Mouse (Mus musculus) neural tube, embryonic 13.5 days (tissue): ENCODE data around the gene Fyn. TPM values are rescaled to one million over a fixed set of nuclear protein-coding genes. Genes with fewer than 3 reads are reported as not detected.

Source experiments
- ATAC-seq: fragments of 200-750 bp; cut with Nextera tagmentation; 2 replicates; pipeline ENCODE4 v1.8.0; 2017; ENCODE audit warnings: low read depth, mild to moderate bottlenecking, moderate TSS enrichment, moderate library complexity
- H3K27ac ChIP-seq: fragments of 300-500 bp; sonication (generic); replicated peaks from 2 replicates; pipeline ENCODE4 v1.5.1; 2015; ENCODE audit warnings: moderate library complexity, mild to moderate bottlenecking, inconsistent platforms
- H3K27me3 ChIP-seq: fragments of 300-500 bp; sonication (generic); 2 replicates; pipeline ENCODE4 v1.6.1; 2015; ENCODE audit warnings: mild to moderate bottlenecking, inconsistent platforms
- H3K36me3 ChIP-seq: fragments of 300-500 bp; sonication (generic); 2 replicates; pipeline ENCODE4 v1.6.1; 2015; ENCODE audit warnings: mild to moderate bottlenecking, inconsistent platforms
- H3K4me1 ChIP-seq: fragments of 300-500 bp; sonication (generic); replicated peaks from 2 replicates; pipeline ENCODE4 v1.6.1; 2015; ENCODE audit warnings: inconsistent platforms
- H3K4me2 ChIP-seq: fragments of 300-500 bp; sonication (generic); 2 replicates; pipeline ENCODE4 v1.6.1; 2015; ENCODE audit warnings: inconsistent platforms, mild to moderate bottlenecking, moderate library complexity
- H3K4me3 ChIP-seq: fragments of 300-500 bp; sonication (generic); 2 replicates; pipeline ENCODE4 v1.5.1; 2015; ENCODE audit warnings: mild to moderate bottlenecking, inconsistent platforms
- H3K9ac ChIP-seq: fragments of 300-500 bp; sonication (generic); 2 replicates; pipeline ENCODE4 v1.6.1; 2015; ENCODE audit warnings: moderate library complexity, mild to moderate bottlenecking, inconsistent platforms
- H3K9me3 ChIP-seq: fragments of 300-500 bp; sonication (generic); 2 replicates; pipeline ENCODE4 v1.6.1; 2016; ENCODE audit warnings: inconsistent platforms
- WGBS: fragments of 180-500 bp; shearing (Covaris S2); methylation state at CpG from one replicate; pipeline ENCODE4 v1.1.7; 2015; 5-methylcytosine and 5-hydroxymethylcytosine counted together
- polyA plus RNA-seq: library from polyadenylated mRNA; unstranded; fragments of >200 nt; fragmentation: Nextera tagmentation; extraction: Ambion mirVana; gene quantifications from 2 replicates; pipeline ENCODE4 v1.2.1, GENCODE M21; 2015

Fyn gene
- polyA plus RNA-seq, 1 experiment from 2014 or later = 74.9 TPM

GRCm38 (mm10) chr10:39404175-39404574, 35.5 kb downstream of the Fyn start:
- Histone ChIP-seq H3K36me3 (peaks cover 28% of the 10 kb centered on the region), H3K9ac (no peak overlapping the region), H3K4me3 (no peak overlapping the region), H3K27ac (no peak overlapping the region), H3K4me2 (no peak overlapping the region), H3K4me1 (peaks cover 23% of the 10 kb centered on the region), H3K27me3 (no peaks in the 10 kb centered on the region), H3K9me3 (no peaks in the 10 kb centered on the region)
- no peak for ATAC-seq
- WGBS = 93% methylated on average over 4 of the region's 4 CpGs

DNA sequence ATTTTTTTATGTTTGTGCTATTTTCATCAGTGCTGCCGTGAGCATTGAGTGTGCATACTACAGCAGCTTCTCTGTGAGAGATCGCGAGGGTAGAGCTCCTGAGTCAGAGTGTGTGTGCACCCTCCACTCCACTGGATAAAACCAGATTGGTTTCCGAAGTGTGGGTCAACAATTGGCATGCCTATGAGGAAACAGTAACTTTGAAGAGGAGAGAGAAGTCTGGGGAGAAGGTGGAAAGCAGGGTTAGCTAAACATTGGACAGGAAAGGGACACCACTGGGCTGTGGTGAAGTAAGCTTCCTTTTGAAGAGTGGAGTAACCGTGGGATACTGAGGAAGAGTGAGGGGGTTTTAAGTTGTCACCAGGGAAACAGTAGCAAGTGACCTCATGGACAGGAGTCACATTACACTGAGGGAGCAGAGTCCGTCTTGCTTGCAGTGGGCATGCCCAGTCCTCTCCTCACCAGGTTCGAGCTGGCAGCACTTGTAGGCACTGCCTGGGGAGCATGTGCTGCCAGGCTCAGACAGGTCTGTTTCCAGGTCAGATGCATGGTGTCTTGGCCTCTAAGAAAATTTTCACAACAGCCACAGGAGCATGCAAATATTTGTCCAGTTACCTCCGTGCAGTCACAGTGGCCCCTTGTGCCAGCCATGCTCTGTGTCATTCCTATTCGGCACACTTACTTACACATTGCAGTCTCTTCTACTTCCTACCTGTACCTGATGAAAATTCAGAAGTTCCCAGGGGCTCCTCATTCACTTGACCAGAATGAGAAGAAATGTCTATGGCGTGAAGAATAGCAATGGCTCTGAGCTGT, 37.5 kb downstream of the Fyn start:
- H3K4me3 ChIP-seq = no peak overlapping the region
- H3K27me3 ChIP-seq = no peaks in the 10 kb centered on the region
- 65% methylated on average over 10 of the region's 10 CpGs for WGBS
- H3K4me1 ChIP-seq = peaks cover 27% of the 10 kb centered on the region
- no peak overlapping the region for H3K27ac ChIP-seq
- 0 out of 2 replicates have a peak overlapping the region, but pooled peaks have one; percentile 5 for H3K9ac ChIP-seq
- H3K9me3 ChIP-seq = no peaks in the 10 kb centered on the region
- H3K36me3 ChIP-seq = peaks cover 12% of the 10 kb centered on the region; the same call in 1 of the 2 replicates
- H3K4me2 ChIP-seq = no peak overlapping the region
- no peak for ATAC-seq

- ATAC-seq = no peak
- Histone ChIP-seq H3K4me2 (no peak overlapping the region), H3K27ac (no peak overlapping the region), H3K4me3 (no peak overlapping the region), H3K9me3 (no peaks in the 10 kb centered on the region), H3K4me1 (peaks cover 31% of the 10 kb centered on the region), H3K27me3 (no peaks in the 10 kb centered on the region), H3K36me3 (peaks cover 8% of the 10 kb centered on the region; the same call in 1 of the 2 replicates), H3K9ac (no peak overlapping the region)
- 75% methylated on average over 7 of the region's 7 CpGs for WGBS
These were observed 38.1 kb downstream of the Fyn start for GRCm38 (mm10) chr10:39406798-39407189.

DNA sequence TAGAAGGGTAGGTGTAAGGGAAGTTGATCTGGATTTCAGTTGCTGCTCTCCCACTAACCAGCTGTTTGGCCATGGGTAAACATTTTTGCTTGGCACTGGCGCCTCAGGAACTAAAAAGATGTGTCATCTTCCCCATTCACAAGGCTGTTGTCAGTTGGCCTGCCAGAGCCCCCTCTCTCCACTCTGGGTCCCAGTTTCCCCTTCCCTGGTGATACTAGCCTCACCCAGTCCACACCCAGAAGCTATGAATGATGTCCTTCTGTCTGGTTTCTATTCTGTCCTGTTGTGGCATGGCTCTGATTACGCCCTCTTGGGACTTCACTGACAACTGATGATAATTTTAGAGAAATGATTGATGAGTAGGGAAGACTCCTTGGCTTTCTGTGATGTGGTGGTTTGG, 38.9 kb downstream of the Fyn start:
- H3K9ac ChIP-seq = no peak overlapping the region
- H3K4me3 ChIP-seq = no peak overlapping the region
- H3K4me1 ChIP-seq = peaks cover 38% of the 10 kb centered on the region
- H3K36me3 ChIP-seq = 0 out of 2 replicates have a peak, but pooled peaks cover 5% of the 10 kb centered on the region
- no peaks in the 10 kb centered on the region for H3K27me3 ChIP-seq
- no peak for ATAC-seq
- WGBS = 93% methylated on average over 2 of the region's 2 CpGs
- no peak overlapping the region for H3K4me2 ChIP-seq
- H3K9me3 ChIP-seq = no peaks in the 10 kb centered on the region
- H3K27ac ChIP-seq = no peak overlapping the region

DNA sequence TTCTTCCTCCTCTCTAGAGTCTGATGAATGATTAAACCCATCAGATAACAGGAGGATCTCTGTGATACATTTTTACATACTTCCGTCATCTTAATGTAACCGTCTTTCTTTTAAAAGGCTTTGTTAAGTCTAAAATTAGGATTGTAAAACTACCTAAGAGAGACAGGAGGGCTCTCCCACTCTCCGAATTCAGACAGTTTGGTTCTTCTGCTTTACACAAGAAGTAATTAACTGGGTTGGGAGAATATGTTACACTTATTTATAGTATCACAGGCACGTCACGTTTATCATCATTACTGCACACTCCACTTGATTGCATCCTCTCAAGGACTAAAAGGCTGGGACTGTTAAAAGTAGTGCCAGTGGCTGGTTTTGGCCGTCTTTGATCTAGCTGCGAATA, 40.9 kb downstream of the Fyn start:
- Histone ChIP-seq H3K4me2 (no peak overlapping the region), H3K4me1 (peaks cover 56% of the 10 kb centered on the region), H3K27me3 (no peaks in the 10 kb centered on the region)

DNA sequence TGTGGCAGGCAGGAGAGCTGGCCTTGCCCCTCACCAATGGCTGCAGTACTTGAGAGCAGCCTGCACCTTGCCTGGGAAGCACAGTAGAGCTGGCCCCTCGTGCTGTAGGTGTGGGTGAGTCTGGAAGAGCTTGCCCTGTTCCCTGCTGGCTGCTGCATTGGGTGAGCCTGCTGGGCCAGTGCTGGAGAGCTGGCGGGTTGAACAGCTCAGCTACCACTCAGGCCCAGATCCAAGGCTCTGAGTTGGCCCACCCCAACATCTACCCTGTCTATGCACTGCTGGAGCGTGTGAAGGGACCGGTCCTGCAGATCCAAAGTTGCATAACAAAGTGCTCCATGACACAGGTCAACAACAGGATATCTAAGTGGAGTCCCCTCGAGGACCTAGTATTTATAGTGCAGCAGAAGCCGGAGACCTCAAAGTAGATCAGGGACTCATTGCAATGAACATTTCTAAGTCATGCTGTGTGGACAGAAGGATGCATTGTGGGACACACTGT, 41.5 kb downstream of the Fyn start:
- no peak overlapping the region for H3K9ac ChIP-seq
- no peaks in the 10 kb centered on the region for H3K9me3 ChIP-seq
- ATAC-seq = no peak
- no peaks in the 10 kb centered on the region for H3K27me3 ChIP-seq
- peaks cover 62% of the 10 kb centered on the region for H3K4me1 ChIP-seq
- no peak overlapping the region for H3K4me2 ChIP-seq
- no peak overlapping the region for H3K4me3 ChIP-seq
- no peaks in the 10 kb centered on the region for H3K36me3 ChIP-seq
- H3K27ac ChIP-seq = no peak overlapping the region
- WGBS = 82% methylated on average over 6 of the region's 6 CpGs

More for the DNA sequence above, 40.9 kb downstream of the Fyn start:
- Histone ChIP-seq H3K36me3 (no peaks in the 10 kb centered on the region), H3K9me3 (no peaks in the 10 kb centered on the region), H3K9ac (no peak overlapping the region), H3K4me3 (no peak overlapping the region), H3K27ac (no peak overlapping the region)
- no peak for ATAC-seq
- WGBS = 73% methylated on average over 7 of the region's 7 CpGs

DNA sequence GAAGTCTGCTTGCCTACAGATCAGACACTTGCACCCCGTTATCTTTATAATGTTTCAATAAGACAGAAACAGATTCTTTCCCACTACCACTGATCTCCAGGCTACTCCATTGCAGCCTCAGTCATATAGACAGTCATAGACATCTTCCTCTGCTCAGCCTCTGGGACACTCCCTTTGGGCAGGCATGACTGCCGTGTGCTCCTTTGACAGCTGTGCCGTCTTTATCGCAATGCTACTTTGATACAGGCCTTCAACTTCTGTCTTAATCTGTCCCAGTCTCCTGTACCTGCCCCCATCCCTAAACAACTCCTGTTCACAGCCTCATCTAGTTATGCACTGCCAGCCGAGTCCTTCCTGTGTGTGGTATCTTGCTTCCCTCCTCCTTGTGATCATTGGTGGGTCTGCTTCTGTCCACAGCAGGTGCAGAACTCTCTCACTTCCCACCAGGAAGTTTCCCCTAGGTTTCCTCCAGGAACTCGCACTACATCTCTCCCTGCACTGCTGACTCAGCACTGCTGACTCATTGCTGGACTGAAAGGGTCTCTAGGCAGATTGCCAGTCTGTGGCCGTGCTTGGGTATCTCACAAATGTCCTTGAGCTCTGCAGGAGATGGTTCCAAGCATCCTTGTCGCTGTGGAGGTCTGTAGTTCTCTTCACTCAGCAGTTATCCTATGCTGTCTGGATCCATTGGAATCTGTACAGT, 43.4 kb downstream of the Fyn start:
- H3K9me3 ChIP-seq = no peaks in the 10 kb centered on the region
- H3K4me1 ChIP-seq = peaks cover 67% of the 10 kb centered on the region
- H3K9ac ChIP-seq = no peak overlapping the region
- no peaks in the 10 kb centered on the region for H3K27me3 ChIP-seq
- no peak for ATAC-seq
- no peak overlapping the region for H3K27ac ChIP-seq
- no peak overlapping the region for H3K4me3 ChIP-seq
- 73% methylated on average over 8 of the region's 8 CpGs for WGBS
- H3K36me3 ChIP-seq = no peaks in the 10 kb centered on the region
- no peak overlapping the region for H3K4me2 ChIP-seq

DNA sequence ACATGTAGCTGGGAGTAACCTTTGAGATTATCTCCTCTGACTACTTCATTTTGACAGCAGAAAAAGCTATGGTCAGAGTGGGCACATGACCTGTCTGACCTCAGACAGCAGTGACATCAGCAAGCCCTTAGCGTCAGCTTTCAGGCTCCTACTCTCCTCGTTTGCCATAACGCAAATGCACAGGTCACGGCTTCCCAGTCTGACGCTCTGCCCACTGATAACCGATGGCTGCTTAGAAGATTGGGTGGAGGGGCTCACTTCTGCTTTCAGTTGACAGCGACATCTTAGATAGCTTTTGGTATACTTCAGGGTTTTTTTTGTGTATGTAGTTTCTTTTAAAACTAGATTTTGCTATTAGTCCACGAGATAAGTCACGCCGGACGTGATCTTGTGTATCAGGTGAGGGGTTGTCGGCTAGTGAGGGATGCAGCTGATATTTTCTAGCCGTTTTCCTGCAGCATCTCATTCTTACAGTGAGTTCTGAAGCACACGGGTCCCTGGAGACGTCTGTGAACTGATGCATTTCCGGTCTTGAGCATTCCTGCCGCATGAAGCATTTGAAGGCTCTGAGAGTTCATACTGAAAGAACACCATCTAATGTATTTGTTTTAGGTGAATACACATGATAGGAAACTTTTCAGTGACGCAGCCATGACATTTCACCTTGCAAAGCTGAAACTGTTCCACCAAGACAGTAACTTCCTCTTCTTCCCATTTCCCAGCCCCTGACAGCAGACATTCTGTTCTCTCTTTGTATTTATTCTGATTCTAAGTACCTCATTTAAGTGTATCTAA, 44.4 kb downstream of the Fyn start:
- 75% methylated on average over 18 of the region's 18 CpGs for WGBS
- Histone ChIP-seq H3K9ac (no peak overlapping the region), H3K4me1 (peaks cover 77% of the 10 kb centered on the region), H3K27me3 (no peaks in the 10 kb centered on the region), H3K4me3 (no peak overlapping the region), H3K27ac (no peak overlapping the region; the same call in 1 of the 2 replicates), H3K36me3 (no peaks in the 10 kb centered on the region), H3K4me2 (no peak overlapping the region), H3K9me3 (no peaks in the 10 kb centered on the region)
- no peak for ATAC-seq

DNA sequence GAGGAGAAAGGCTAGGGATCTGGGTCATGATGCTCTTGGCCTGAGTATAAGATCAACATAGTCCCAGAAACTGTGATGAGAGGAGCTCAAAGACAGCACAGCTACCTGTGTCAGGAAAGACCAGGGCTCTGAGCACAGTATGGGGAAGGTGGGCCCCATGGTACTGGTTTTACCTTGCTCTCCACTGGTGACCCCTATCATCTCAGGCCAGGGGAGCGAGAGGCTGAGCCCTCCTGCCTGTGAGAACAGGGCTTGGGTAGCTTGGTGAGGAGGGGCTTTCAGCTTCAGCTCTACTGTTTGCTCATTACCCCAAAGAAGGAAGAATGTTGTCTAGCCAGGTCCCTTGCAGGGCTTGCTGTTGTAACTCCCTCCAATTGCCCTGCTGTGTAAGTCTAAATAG, 45.4 kb downstream of the Fyn start:
- no peak for ATAC-seq
- Histone ChIP-seq H3K9me3 (no peaks in the 10 kb centered on the region), H3K27ac (no peak overlapping the region), H3K9ac (no peak overlapping the region), H3K4me2 (no peak overlapping the region), H3K36me3 (no peaks in the 10 kb centered on the region), H3K27me3 (no peaks in the 10 kb centered on the region), H3K4me3 (no peak overlapping the region), H3K4me1 (peaks cover 75% of the 10 kb centered on the region)
- 71% methylated on average over 1 of the region's 1 CpGs for WGBS

DNA sequence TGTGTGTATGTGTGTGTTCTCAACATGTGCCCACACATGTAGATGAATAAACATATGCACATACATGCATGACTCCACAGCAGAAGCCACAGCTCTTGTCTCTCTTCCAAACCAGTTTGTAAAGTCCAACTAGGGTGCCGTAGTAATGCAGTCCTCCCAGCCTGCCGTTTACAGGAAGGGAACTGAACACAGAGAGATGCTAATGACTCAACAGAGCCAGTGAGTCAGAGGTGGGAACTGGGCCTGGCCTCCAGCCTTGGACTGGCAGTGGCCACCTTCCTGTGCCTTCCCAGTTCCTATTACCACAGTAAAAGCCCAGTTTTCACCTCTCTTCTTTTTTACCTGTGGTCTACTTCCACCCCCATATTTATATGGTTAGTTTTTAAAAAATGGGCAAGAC, 46.9 kb downstream of the Fyn start:
- no peaks in the 10 kb centered on the region for H3K27me3 ChIP-seq
- peaks cover 77% of the 10 kb centered on the region for H3K4me1 ChIP-seq
- H3K36me3 ChIP-seq = no peaks in the 10 kb centered on the region
- 49% methylated on average over 2 of the region's 2 CpGs for WGBS
- no peak overlapping the region for H3K27ac ChIP-seq
- ATAC-seq = no peak
- no peaks in the 10 kb centered on the region for H3K9me3 ChIP-seq
- no peak overlapping the region for H3K9ac ChIP-seq
- no peak overlapping the region for H3K4me2 ChIP-seq
- H3K4me3 ChIP-seq = no peak overlapping the region

GRCm38 (mm10) chr10:39417611-39418010, 49.0 kb downstream of the Fyn start:
- Histone ChIP-seq H3K9me3 (no peaks in the 10 kb centered on the region), H3K36me3 (no peaks in the 10 kb centered on the region), H3K4me2 (no peak overlapping the region), H3K9ac (no peak overlapping the region), H3K4me1 (peaks cover 85% of the 10 kb centered on the region), H3K27ac (peak overlapping the region; percentile 33), H3K27me3 (no peaks in the 10 kb centered on the region), H3K4me3 (no peak overlapping the region)
- no peak for ATAC-seq
- 38% methylated on average over 5 of the region's 5 CpGs for WGBS

DNA sequence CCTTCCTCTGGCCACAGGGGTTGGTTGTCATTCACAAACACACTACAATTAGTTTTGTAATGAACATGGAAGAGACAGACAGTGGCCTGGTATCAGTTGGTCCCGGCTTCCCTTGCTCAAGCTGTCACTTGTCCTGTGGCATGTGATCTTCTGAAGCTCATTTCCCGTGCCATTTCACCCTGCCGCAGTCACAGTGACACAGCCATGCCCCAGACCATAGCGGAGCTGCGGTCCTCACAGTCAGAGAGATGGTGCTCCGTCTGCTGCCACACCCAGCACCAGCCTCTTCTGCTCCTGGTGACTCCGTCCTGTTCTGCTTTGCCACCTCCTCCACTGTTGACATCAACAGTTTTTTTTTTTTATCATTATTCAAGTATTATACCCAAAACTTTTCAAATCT, 49.7 kb downstream of the Fyn start:
- WGBS = 90% methylated on average over 7 of the region's 7 CpGs
- Histone ChIP-seq H3K4me1 (peaks cover 80% of the 10 kb centered on the region), H3K27me3 (no peaks in the 10 kb centered on the region), H3K9me3 (no peaks in the 10 kb centered on the region), H3K27ac (no peak overlapping the region), H3K36me3 (no peaks in the 10 kb centered on the region), H3K4me3 (no peak overlapping the region), H3K9ac (no peak overlapping the region), H3K4me2 (no peak overlapping the region)
- no peak for ATAC-seq
